Mouse (Mus musculus): ENCODE results near the gene D430042O09Rik. TPM values are rescaled to one million over a fixed set of nuclear protein-coding genes. Genes with fewer than 3 reads are reported as not detected.
A peak's percentile ranks its signal among the peaks of the same experiment; 100 is the strongest.

D430042O09Rik gene
- polyA plus RNA-seq, 1 experiment: 18.4 TPM

DNA sequence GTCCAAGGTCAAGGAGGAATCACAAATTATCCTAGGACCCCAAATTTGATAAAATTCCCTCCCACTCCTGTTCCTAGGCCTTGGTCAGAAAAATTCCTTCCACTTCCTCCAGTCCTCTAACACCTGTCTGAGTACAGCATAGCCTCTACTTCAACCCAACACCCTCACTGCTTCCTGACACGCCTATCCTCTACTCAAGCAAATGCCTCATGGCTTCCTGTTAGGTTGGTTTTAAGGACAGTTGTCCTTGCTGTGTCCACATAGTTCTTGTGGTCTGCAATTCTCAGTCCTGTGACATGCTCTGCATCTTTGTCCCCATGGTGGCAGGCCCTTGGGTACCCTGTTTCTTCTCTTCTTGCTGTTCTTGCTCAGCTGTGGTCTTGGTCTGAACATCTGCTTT is 37.1 kb downstream of the D430042O09Rik start:
- TF ChIP-seq POLR2A (IDR thresholded peaks at IDR 0.05; ENCODE audit: borderline replicate concordance, extremely low read depth, insufficient read depth, insufficient read length, poor library complexity, severe bottlenecking) (no peak), CTCF (IDR thresholded peaks at IDR 0.05; ENCODE audit: borderline replicate concordance, extremely low read depth, insufficient read depth, insufficient read length) (no peak)
- no peak for DNase-seq (ENCODE audit: low read depth)

DNA sequence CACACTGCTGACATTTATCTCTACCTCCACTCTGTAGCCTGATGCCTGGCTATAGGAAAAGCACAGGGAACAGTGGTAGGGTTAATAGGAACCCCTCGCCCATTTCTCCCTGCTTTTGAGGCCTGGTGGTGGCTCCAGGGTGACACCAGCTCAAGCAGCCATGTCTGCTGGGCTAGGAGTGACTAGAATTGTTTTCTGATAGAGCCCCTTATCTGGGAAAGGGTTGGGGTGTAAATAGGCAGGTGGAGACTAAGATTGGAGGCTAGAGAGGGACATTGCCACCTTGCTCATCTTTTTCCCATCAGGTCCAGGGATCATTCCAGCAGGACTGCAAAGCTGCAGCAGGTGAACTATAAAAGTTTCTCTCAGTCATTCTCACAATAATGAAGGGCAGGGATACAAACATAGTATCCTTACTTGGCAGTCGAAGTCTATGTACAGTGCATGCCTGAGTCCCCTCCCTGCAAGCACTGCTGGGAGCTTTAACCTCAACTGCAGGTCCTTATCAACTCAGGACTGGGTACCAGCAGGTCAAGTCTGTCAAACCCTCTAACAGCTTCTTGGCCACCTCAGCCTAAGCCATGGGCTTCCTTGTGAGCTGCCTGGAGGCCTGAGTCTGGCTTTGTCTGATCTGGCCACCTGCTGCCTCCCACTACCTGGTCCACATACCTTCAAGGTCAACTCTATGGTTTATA is 39.1 kb downstream of the D430042O09Rik start:
- TF ChIP-seq CTCF (IDR thresholded peaks at IDR 0.05; ENCODE audit: borderline replicate concordance, extremely low read depth, insufficient read depth, insufficient read length) (no peak), POLR2A (IDR thresholded peaks at IDR 0.05; ENCODE audit: borderline replicate concordance, extremely low read depth, insufficient read depth, insufficient read length, poor library complexity, severe bottlenecking) (no peak)
- no peak for DNase-seq (ENCODE audit: low read depth)

DNA sequence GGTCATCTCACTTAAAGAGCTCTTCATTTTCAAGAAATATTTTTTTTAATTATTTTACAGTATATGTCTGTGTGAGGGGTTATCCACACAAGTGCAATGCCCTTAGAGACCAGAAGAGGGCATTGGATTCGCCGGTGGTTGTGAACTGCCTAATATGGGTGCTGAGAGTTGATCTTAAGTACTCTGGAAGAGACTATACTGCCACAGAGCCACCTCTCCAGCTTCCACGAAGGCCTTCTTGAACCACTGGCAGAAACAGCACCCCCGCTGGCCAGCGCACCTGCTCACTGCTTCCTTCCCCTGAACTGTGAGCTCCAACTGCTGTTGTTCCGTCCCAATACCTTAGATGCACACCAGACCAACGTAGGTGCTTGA is 39.6 kb downstream of the D430042O09Rik start:
- no peak for DNase-seq (ENCODE audit: low read depth)
- TF ChIP-seq POLR2A (IDR thresholded peaks at IDR 0.05; ENCODE audit: borderline replicate concordance, extremely low read depth, insufficient read depth, insufficient read length, poor library complexity, severe bottlenecking) (no peak), CTCF (IDR thresholded peaks at IDR 0.05; ENCODE audit: borderline replicate concordance, extremely low read depth, insufficient read depth, insufficient read length) (peak; percentile 38; the same call in 1 of the 2 replicates)

DNA sequence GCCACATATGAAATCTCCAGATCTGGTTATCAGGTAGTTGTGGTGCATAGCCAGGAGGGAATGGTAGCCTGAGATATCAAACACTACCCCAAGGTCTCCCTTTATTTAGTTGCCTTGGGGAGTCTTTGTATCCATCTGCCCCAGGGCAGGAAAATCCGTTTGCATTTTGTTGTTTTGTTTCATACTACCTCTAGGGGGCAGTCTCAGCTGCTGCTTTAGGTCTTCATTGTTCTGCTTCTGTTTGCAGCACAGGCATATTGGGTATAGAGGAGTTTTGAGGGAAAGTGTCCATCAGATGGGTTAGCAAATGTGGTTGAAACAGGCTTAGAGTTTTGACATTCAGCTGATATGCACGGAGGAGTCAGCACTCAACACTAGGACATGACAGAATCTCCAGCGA is 40.5 kb downstream of the D430042O09Rik start:
- peak; percentile 70 for DNase-seq (ENCODE audit: low read depth)
- TF ChIP-seq CTCF (IDR thresholded peaks at IDR 0.05; ENCODE audit: borderline replicate concordance, extremely low read depth, insufficient read depth, insufficient read length) (peak; percentile 66; the same call in 1 of the 2 replicates), POLR2A (IDR thresholded peaks at IDR 0.05; ENCODE audit: borderline replicate concordance, extremely low read depth, insufficient read depth, insufficient read length, poor library complexity, severe bottlenecking) (no peak)

DNA sequence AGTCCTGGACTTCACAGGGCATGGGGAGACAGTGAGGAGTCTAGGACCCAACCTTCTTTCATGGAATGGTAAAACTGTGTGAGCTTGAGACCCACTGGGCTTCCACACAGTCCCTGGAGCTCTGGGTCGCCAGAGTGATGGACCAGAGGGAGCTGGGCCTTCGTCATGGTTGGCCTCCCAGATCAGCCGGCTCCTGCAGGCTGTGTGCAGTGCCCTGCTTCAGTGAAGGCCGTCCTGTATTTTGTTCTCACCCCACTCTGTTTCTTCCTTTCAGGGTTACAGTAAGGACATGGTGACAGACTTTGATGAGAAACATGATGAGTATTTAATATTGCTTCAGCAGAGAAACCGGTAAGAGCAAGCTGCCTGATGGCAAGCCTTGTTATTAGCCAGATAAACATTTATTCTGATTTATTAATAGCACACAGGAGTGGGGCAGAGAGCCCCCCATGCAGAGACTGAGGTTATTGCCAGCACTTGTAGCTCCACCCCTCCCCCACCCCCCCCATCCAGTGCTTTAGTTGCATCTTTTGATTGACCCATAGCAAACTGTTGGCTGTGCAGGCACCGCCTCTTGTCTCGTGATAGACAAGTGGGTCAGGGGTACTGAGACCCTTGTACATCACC is 45.1 kb downstream of the D430042O09Rik start:
- TF ChIP-seq POLR2A (IDR thresholded peaks at IDR 0.05; ENCODE audit: borderline replicate concordance, extremely low read depth, insufficient read depth, insufficient read length, poor library complexity, severe bottlenecking) (no peak), CTCF (IDR thresholded peaks at IDR 0.05; ENCODE audit: borderline replicate concordance, extremely low read depth, insufficient read depth, insufficient read length) (no peak)
- no peak for DNase-seq (ENCODE audit: low read depth)

DNA sequence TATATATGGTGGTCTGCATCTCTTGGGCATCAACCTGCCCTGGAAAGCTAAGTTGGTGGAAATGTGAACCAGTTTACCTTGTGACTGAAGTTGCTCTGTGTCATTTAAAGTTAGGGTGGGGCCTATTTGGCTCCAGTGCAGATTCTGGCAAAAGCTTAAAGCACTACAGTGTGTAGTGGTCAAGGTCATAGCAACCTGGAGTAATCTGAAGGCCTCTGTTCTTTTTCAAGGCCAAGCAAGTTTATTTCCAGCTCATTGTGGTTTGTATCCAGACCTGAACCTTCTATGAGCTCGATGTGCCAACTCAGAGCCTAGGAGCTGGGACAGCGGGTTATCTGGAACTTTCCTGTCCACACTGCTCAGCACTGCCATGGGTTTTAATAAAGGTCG is 45.6 kb downstream of the D430042O09Rik start:
- no peak for TF ChIP-seq CTCF (IDR thresholded peaks at IDR 0.05; ENCODE audit: borderline replicate concordance, extremely low read depth, insufficient read depth, insufficient read length)
- no peak for TF ChIP-seq POLR2A (IDR thresholded peaks at IDR 0.05; ENCODE audit: borderline replicate concordance, extremely low read depth, insufficient read depth, insufficient read length, poor library complexity, severe bottlenecking)
- DNase-seq (ENCODE audit: low read depth): no peak

DNA sequence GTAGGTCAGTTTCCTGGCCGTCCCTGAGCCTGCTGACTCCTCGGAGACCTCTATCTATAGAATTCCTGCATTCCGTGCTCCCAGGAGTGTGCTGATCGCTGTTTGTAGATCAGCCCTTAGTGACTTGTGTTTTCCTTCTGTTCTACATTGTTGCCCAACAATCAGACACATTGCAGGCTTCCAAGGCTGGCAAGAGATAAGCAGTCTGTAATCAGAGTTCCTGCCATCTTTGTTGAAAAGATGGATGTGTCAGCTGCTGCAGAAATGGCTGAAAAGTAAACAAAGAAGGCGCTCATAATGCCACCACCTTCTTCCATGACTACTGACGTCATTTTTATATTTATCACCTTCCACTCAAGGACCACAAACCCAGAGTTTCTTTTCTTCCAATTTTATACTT is 49.1 kb downstream of the D430042O09Rik start:
- TF ChIP-seq CTCF (IDR thresholded peaks at IDR 0.05; ENCODE audit: borderline replicate concordance, extremely low read depth, insufficient read depth, insufficient read length): no peak
- no peak for TF ChIP-seq POLR2A (IDR thresholded peaks at IDR 0.05; ENCODE audit: borderline replicate concordance, extremely low read depth, insufficient read depth, insufficient read length, poor library complexity, severe bottlenecking)
- DNase-seq (ENCODE audit: low read depth): no peak

DNA sequence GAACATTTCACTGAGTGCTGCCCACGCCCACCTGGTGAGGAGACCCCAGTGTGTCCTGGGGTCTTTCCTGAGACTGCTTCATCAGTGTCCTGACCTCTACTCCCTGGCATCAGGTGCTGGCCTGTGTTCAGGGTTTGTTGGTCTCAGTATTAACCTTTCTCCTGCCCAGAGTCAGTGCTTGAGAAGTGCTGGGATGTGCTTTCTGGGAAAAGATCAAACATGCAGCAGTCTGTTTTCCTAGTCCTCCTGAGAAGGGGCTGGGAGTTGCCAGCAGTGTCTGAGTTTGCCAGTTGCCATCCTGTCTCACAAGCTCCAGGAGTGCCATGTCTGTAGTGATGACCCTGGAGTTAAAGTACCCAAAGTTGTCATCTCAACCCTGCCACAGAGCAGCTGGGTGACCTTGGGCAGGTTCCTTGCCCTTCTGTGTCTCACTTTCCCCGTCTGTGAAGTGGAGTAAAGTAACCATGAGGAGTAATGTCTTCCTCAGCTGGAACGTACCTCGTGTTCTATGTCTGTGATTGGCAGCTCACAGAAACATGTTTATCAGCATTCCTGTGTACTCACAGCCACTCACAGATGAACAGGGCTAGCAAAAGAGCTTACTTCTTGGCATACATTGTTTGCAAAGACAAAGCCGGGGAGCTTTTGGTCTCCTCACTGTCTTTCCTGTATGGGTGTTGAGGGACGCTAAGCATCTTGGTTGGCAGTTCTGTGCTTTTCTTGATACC is 50.4 kb downstream of the D430042O09Rik start:
- TF ChIP-seq POLR2A (IDR thresholded peaks at IDR 0.05; ENCODE audit: borderline replicate concordance, extremely low read depth, insufficient read depth, insufficient read length, poor library complexity, severe bottlenecking): no peak
- no peak for TF ChIP-seq CTCF (IDR thresholded peaks at IDR 0.05; ENCODE audit: borderline replicate concordance, extremely low read depth, insufficient read depth, insufficient read length)
- DNase-seq (ENCODE audit: low read depth): no peak

DNA sequence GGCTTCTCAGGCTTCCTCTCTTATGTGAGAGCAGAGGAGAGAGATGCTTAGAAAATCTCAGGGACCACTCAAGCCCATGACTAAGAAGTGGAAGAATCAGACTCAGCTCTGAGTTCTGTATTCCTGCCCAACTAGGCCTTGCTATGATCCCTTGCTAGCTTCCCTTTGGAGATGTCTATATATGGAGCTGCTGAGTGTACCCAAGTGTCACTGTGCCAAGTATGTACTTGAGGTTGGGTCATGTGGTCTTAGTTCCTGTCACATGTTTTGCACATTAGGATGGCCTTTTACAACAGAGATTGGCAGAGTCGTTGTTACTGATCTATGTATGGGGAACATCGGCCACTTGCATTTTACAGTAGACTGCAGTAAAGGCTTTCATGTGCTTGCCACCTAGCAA is 54.6 kb downstream of the D430042O09Rik start:
- DNase-seq (ENCODE audit: low read depth): no peak
- TF ChIP-seq POLR2A (IDR thresholded peaks at IDR 0.05; ENCODE audit: borderline replicate concordance, extremely low read depth, insufficient read depth, insufficient read length, poor library complexity, severe bottlenecking) (no peak), CTCF (IDR thresholded peaks at IDR 0.05; ENCODE audit: borderline replicate concordance, extremely low read depth, insufficient read depth, insufficient read length) (no peak)

DNA sequence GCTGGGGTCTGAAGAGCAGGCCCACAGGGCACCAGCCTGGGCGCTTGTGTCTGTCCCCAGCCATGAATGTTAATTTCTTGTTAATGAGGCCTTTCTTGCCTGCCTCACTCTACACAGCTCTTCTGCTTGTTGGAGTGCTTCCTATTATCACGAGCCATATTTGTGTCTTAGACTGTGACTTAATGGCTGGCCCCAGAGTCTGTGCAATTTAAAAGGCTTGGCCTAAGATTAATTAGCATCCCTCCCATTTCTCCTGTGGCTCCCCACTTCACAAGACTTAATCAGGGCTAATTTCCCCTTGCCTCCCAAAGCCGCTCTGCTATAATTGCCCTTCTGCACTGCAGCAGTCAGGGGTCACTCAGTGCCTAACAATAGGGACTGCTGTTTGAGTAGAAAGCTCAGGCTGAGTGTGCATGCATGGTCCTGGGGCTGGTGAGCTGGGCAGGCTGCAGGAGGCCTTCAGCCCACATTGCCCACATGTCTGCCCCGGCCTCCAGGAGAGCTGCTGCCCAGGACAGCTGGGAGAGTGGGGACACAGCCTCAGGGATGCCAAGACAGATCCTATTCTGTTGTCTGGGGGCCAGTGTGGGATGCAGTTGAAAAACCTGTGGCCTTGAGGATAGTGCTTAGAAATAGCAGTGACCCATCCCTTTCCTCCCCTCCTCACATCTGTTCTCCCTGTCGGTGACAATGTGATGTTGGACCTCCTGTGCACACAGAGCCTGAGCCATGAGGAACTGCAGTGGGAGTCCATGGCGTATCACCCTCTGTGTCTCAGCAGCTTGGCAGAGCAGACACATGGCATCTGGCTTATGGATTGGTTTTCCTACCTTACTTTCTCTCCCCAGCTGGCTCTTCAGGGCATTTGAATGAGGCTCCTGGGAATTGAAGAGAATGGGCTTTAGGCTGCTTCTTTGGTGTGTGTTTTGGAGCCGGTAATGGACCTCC is 55.5 kb downstream of the D430042O09Rik start:
- peak; percentile 72 for DNase-seq (ENCODE audit: low read depth)
- TF ChIP-seq CTCF (IDR thresholded peaks at IDR 0.05; ENCODE audit: borderline replicate concordance, extremely low read depth, insufficient read depth, insufficient read length): no peak
- TF ChIP-seq POLR2A (IDR thresholded peaks at IDR 0.05; ENCODE audit: borderline replicate concordance, extremely low read depth, insufficient read depth, insufficient read length, poor library complexity, severe bottlenecking): no peak

All from brain, embryonic 14.5 days (tissue).